Mouse (Mus musculus) lung, postnatal 0 days (tissue): ENCODE measurements around the gene Itgb6. TPM values are rescaled to one million over a fixed set of nuclear protein-coding genes. Genes with fewer than 3 reads are reported as not detected.

Experiments used
- ATAC-seq: fragments of 200-750 bp; cut with Nextera tagmentation; 2 replicates; pipeline ENCODE4 v1.8.0; 2017; ENCODE audit warnings: moderate library complexity
- DNase-seq: peaks from one replicate; pipeline ENCODE4 v3.0.0-alpha.2; 2016; ENCODE audit warnings: low spot score
- H3K27ac ChIP-seq: fragments of 300-500 bp; sonication (generic); 2 replicates; pipeline ENCODE4 v1.5.1; 2014; ENCODE audit warnings: antibody characterized with exemption, mild to moderate bottlenecking, low read length, mixed read lengths
- H3K27me3 ChIP-seq: fragments of 300-500 bp; sonication (generic); replicated peaks from 2 replicates; pipeline ENCODE4 v1.6.1; 2014; ENCODE audit warnings: low read length, mixed read lengths; ENCODE audit not compliant: insufficient read depth
- H3K36me3 ChIP-seq: fragments of 300-500 bp; sonication (generic); 2 replicates; pipeline ENCODE4 v1.6.1; 2014; ENCODE audit warnings: low read length, mixed read lengths; ENCODE audit not compliant: insufficient read depth
- H3K4me1 ChIP-seq: fragments of 300-500 bp; sonication (generic); 2 replicates; pipeline ENCODE4 v1.6.1; 2014; ENCODE audit warnings: antibody characterized with exemption, low read depth, low read length, mixed read lengths; ENCODE audit not compliant: insufficient read depth
- H3K4me2 ChIP-seq: fragments of 300-500 bp; sonication (generic); replicated peaks from 2 replicates; pipeline ENCODE4 v1.6.1; 2014; ENCODE audit warnings: low read depth, mild to moderate bottlenecking, low read length, moderate library complexity, mixed read lengths
- H3K4me3 ChIP-seq: fragments of 300-500 bp; sonication (generic); 2 replicates; pipeline ENCODE4 v1.5.1; 2014; ENCODE audit warnings: low read depth, low read length
- H3K9ac ChIP-seq: fragments of 300-500 bp; sonication (generic); replicated peaks from 2 replicates; pipeline ENCODE4 v1.6.1; 2014; ENCODE audit warnings: low read depth, mild to moderate bottlenecking
- H3K9me3 ChIP-seq: fragments of 300-500 bp; sonication (generic); 2 replicates; pipeline ENCODE4 v1.6.1; 2016; ENCODE audit warnings: low read length, mixed read lengths
- CTCF ChIP-seq: IDR thresholded peaks from 2 replicates; pipeline ENCODE4 v1.5.1; 2016; ENCODE audit warnings: antibody characterized with exemption, mild to moderate bottlenecking
- EP300 ChIP-seq: IDR thresholded peaks from 2 replicates; pipeline ENCODE4 v1.6.1; 2016; ENCODE audit warnings: antibody characterized with exemption, mild to moderate bottlenecking, control low read depth
- WGBS: fragments of 180-500 bp; shearing (Covaris S2); extraction: QIAGEN DNeasy Blood & Tissue Kit; methylation state at CpG from one replicate; pipeline ENCODE4 v1.1.7; 2014; 5-methylcytosine and 5-hydroxymethylcytosine counted together
- polyA plus RNA-seq: library from polyadenylated mRNA; unstranded; fragments of >200 nt; fragmentation: Nextera tagmentation; extraction: Ambion mirVana; gene quantifications from 2 replicates; pipeline ENCODE4 v1.2.1, GENCODE M21; 2015

The Itgb6 gene
- polyA plus RNA-seq, 1 experiment from 2014 or later = 19.2 TPM

GRCm38 (mm10) chr2:60711098-60711880, 11.2 kb downstream of the Itgb6 start:
- DNase-seq (no peak), ATAC-seq (no peak)
- no peaks in the 10 kb centered on the region for H3K36me3 ChIP-seq
- no peak overlapping the region for H3K27ac ChIP-seq
- H3K9ac ChIP-seq = no peak overlapping the region
- H3K4me3 ChIP-seq = no peak overlapping the region
- H3K4me1 ChIP-seq = no peaks in the 10 kb centered on the region
- H3K27me3 ChIP-seq = no peaks in the 10 kb centered on the region
- 76% methylated on average over 7 of the region's 7 CpGs for WGBS
- H3K4me2 ChIP-seq = no peak overlapping the region
- no peaks in the 10 kb centered on the region for H3K9me3 ChIP-seq
- TF ChIP-seq CTCF = no peak
- TF ChIP-seq EP300 = no peak

DNA sequence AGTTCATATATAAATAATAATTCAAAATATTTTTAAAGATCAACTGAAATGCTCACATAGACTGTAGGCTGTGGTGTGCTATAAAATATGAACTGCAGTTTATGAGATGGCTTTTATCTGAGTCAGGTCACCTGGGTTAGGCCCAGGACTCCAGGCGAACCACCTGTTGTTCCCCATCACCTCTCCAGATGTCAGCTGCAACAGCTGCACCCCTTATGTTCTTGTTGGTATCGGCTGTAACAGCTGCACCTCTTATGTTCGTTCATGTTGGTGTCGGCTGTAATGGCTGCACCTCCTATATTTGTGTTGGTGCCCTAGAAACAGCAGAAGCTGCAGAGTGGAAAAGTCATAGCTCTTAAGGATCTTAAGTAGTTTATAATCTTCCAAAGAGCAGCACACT, 12.1 kb downstream of the Itgb6 start:
- no peaks in the 10 kb centered on the region for H3K9me3 ChIP-seq
- H3K27me3 ChIP-seq = no peaks in the 10 kb centered on the region
- DNase-seq = no peak
- H3K4me3 ChIP-seq = no peak overlapping the region
- no peaks in the 10 kb centered on the region for H3K36me3 ChIP-seq
- no peak for ATAC-seq
- H3K4me1 ChIP-seq = no peaks in the 10 kb centered on the region
- no peak overlapping the region for H3K9ac ChIP-seq
- no peak for TF ChIP-seq EP300
- TF ChIP-seq CTCF = no peak
- 59% methylated on average over 4 of the region's 4 CpGs for WGBS
- no peak overlapping the region for H3K27ac ChIP-seq
- no peak overlapping the region for H3K4me2 ChIP-seq

- Histone ChIP-seq H3K4me2 (no peak overlapping the region), H3K9me3 (no peaks in the 10 kb centered on the region), H3K4me1 (no peaks in the 10 kb centered on the region), H3K27me3 (no peaks in the 10 kb centered on the region), H3K27ac (no peak overlapping the region), H3K36me3 (no peaks in the 10 kb centered on the region), H3K4me3 (no peak overlapping the region), H3K9ac (no peak overlapping the region)
- TF ChIP-seq CTCF = no peak
- TF ChIP-seq EP300 = no peak
- ATAC-seq = no peak
- WGBS = 32% methylated on average over 3 of the region's 3 CpGs
- no peak for DNase-seq
Observed at GRCm38 (mm10) chr2:60708671-60709070, 13.8 kb downstream of the Itgb6 start.

DNA sequence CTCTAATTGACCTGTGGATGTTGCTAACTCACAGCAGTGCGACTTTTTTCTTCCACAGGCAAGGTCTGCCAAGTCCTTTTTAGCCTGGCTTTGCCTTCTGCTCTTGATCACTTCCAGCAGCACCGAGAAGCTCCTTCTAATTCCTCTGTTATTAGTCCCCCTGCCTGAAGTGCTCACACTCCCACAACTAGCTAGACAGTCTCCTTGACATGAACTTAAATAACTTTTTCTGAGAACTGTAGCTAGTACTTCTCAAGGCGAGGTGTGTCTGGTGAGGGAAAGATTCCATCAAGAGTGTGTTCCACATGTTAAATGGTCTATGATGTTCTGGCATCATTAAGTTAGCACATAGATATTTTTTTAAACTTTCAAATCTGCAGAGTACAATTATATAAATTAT, 15.6 kb downstream of the Itgb6 start:
- Histone ChIP-seq H3K27me3 (no peaks in the 10 kb centered on the region), H3K4me3 (no peak overlapping the region), H3K4me2 (no peak overlapping the region), H3K9ac (no peak overlapping the region), H3K27ac (peak overlapping the region; percentile 38; the same call in 1 of the 2 replicates), H3K9me3 (no peaks in the 10 kb centered on the region), H3K4me1 (peaks cover 7% of the 10 kb centered on the region; the same call in 1 of the 2 replicates), H3K36me3 (no peaks in the 10 kb centered on the region)
- WGBS = 45% methylated on average over 3 of the region's 3 CpGs
- DNase-seq (peak; percentile 46), ATAC-seq (peak; percentile 43)
- TF ChIP-seq EP300 (peak; percentile 91), CTCF (no peak)

- Histone ChIP-seq H3K9ac (no peak overlapping the region), H3K27me3 (no peaks in the 10 kb centered on the region), H3K36me3 (no peaks in the 10 kb centered on the region), H3K4me2 (no peak overlapping the region), H3K9me3 (no peaks in the 10 kb centered on the region), H3K4me1 (peaks cover 7% of the 10 kb centered on the region; the same call in 1 of the 2 replicates), H3K4me3 (no peak overlapping the region), H3K27ac (no peak overlapping the region)
- ATAC-seq (no peak), DNase-seq (no peak)
- 90% methylated on average over 8 of the region's 8 CpGs for WGBS
- no peak for TF ChIP-seq EP300
Observed at GRCm38 (mm10) chr2:60705426-60705825, 17.0 kb downstream of the Itgb6 start.

DNA sequence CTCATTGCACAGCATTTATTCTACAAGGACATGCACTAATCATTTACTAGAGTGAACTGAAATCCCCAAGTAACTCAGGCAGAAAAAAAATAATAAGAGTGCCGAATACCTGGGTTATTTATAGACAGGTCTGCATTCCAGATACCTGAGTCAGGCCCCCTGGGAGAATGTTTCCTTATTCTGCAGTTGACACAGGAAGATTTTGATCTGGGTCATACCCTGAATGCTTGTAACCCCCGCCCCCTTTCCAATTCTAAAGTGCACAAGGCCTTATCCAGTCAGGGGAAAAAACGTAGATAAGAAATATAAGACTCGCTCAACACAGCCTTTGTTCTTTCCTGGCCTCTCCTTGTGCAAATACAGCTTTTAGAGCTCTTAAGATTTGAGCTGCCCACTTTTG, 19.1 kb downstream of the Itgb6 start:
- Histone ChIP-seq H3K4me1 (peaks cover 7% of the 10 kb centered on the region; the same call in 1 of the 2 replicates), H3K27me3 (no peaks in the 10 kb centered on the region), H3K9ac (no peak overlapping the region), H3K4me2 (no peak overlapping the region), H3K27ac (peak overlapping the region; percentile 64; the same call in 1 of the 2 replicates), H3K9me3 (no peaks in the 10 kb centered on the region), H3K4me3 (no peak overlapping the region), H3K36me3 (no peaks in the 10 kb centered on the region)
- peak; percentile 92 for ATAC-seq
- WGBS = 35% methylated on average over 4 of the region's 4 CpGs
- DNase-seq = peak; percentile 95
- TF ChIP-seq CTCF = no peak
- TF ChIP-seq EP300 = peak; percentile 99
